Mouse (Mus musculus): ENCODE measurements around the gene Nprl2.

Gene Nprl2

DNA sequence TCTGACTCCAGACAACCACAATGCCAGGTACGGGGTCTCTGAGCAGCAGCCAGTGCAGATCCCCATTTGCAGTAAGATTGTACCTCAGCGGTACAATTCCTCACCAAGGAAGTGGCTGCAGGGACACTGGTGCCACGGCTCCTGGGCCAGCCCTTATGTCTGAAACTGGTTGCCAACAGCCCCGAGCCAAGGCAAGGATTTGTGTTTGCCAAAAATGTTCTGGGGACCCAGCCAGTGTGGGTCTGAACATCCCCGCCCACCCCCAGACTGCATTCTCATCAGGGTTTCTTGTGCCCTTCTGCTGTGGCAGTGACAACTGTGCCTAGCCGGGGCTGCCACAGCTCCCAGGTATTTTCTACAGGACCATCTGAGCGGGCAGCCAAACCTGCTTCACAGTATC, 3.8 kb upstream of the Nprl2 start:
- DNase-seq, result no peak

DNA sequence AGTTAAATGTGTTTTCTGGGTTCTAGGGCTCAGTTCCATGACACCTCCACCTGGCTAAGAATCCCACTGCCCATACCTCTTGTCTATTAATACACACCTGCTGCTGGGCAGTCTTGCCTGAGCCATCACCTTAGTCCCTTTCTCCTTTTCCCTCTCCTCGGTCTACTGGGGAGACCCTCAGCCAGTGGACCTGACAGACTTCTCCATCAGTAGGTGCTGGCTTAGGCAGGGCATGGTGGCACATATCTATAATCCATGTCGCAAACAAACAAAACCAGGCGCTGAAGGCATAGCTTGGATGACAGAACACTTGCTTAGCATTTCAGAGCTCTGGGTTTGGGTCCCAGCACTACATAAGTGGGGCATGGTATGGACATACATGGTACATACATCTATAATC, 3.3 kb upstream of the Nprl2 start:
- DNase-seq, result no peak

GRCm38 (mm10) chr9:107539940-107540339, 2.1 kb upstream of the Nprl2 start:
- DNase-seq, result no peak

DNA sequence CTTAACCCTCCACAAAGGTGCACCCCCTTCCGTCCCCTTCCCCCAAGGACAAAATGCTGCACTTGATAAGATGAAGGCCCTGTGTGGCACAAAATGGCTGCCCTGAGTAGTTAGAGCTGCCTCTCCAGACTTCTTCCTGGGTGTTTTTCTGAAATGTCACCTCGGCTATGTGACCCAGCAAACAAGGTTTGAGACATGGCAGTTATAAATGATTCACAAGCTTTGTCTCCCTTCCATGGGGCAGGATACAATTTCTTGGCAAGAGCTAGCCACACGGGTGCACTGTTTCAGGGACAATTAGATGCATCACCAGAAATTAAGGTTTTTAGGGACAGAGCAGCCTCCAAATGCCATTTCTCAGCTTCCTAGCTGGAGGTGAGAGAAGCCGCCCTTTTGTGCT, 1.6 kb upstream of the Nprl2 start:
- no peak for DNase-seq

DNA sequence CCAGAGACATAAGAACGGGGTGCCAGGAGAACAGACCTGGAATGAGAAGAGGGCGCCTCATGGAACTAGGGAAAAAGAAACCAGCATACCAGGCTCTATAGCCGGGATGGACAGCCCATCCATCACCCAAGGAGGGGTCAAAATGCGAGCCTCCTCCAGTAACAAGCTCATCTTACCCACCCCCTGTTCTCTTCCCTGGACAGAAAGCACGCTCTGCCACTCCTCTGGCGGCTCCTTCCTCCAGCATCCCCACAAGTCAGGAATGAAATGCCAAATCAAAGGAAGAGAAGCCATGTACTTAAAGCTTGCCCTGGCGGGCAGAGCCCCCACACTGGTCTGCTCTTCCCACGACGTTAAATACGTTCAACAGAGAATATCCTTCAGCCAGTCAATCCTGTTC, 1.0 kb upstream of the Nprl2 start:
- DNase-seq, result no peak

DNA sequence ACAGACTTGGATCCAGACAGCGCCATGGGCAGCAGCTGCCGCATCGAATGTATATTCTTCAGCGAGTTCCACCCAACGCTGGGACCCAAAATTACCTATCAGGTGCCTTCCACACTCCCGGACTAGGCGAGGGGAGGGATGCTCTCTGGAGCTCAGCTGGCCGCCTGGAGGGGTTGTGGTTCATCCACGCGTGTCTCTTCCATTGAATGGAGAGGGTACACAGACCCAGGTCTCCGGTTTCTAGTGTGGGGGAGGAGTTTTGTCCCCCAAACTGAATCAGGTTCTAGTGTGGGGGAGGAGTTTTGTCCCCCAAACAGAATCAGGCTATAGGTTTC, 293 bp downstream of the Nprl2 start:
- no peak for DNase-seq

GRCm38 (mm10) chr9:107542721-107543120, 695 bp downstream of the Nprl2 start:
- no peak for DNase-seq

DNA sequence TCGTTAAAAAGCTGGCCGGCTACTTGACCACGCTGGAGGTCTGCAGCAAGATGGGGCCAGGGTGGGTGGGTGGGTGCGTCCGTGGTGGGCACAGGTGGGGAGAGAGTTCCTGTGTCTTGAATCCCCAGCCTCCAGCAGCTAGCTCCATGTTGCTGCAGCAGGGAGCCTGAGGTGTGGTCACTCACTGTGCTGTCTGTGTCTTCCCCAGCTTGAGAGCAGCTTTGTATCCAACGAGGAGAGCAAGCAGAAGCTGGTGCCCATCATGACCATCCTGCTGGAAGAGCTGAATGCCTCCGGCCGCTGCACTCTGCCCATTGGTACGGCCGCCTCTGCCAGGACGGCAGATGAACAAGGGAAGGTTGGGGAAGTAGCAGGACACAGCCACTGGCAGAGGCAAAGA, 1.3 kb downstream of the Nprl2 start:
- DNase-seq, result no peak

GRCm38 (mm10) chr9:107544196-107544700, 2.2 kb downstream of the Nprl2 start:
- DNase-seq, result no peak

DNA sequence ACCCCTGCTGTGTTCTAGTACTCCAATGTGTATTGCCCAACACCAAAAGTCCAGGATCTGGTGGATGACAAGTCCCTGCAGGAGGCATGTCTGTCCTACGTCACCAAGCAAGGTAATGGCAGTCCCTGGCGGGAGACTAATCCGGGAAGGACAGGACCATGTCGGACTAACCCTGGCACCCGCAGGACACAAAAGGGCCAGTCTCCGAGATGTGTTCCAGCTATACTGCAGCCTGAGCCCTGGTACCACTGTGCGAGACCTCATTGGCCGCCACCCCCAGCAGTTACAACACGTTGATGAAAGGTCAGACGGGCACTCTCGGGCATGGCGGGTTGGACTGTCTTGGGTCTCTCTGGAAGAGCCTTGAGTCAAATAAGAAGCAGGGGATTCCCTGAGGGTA, 2.7 kb downstream of the Nprl2 start:
- DNase-seq, result no peak

- no peak for DNase-seq
These were observed 3.2 kb downstream of the Nprl2 start for GRCm38 (mm10) chr9:107545199-107545598.

DNA sequence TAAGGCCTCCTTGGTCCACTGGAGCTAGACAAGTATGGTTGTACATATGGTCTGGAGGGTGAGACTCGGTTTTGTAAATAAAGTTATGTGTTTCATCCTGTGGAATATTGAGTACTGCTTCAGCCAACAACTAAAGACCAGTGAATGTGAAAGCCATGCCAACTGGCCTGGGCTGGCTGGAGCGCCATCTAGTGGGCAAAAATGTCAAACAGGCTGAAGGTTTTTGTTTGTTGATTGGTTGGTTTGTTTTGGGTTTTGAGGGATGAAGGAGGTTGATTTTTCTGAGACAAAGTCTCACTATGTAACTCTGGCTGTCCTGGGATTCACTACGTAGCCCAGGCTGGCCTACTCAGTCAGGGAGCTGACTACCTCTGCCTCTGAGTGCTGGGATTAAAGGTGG, 3.6 kb downstream of the Nprl2 start:
- peak; percentile 78 for DNase-seq

- DNase-seq, result peak; percentile 89
These were observed 5.0 kb downstream of the Nprl2 start, which contains the start of gene Zmynd10 for GRCm38 (mm10) chr9:107547026-107547425. Gene Zmynd10, plus strand, starts transcription at chr9:107547298.

GRCm38 (mm10) chr9:107547957-107548356, 5.9 kb downstream of the Nprl2 start:
- no peak for DNase-seq

GRCm38 (mm10) chr9:107548820-107549219, 6.8 kb downstream of the Nprl2 start:
- DNase-seq, result no peak

- no peak for DNase-seq
These were observed 7.5 kb downstream of the Nprl2 start for GRCm38 (mm10) chr9:107549297-107550074.

GRCm38 (mm10) chr9:107550491-107551116, 8.6 kb downstream of the Nprl2 start:
- DNase-seq, result no peak

- DNase-seq, result peak; percentile 85
These were observed 9.3 kb downstream of the Nprl2 start, which contains the start of gene Rassf1 for GRCm38 (mm10) chr9:107551117-107551889. Gene Rassf1, plus strand, starts transcription at chr9:107551555.

GRCm38 (mm10) chr9:107551890-107552355, 9.9 kb downstream of the Nprl2 start:
- no peak for DNase-seq

DNA sequence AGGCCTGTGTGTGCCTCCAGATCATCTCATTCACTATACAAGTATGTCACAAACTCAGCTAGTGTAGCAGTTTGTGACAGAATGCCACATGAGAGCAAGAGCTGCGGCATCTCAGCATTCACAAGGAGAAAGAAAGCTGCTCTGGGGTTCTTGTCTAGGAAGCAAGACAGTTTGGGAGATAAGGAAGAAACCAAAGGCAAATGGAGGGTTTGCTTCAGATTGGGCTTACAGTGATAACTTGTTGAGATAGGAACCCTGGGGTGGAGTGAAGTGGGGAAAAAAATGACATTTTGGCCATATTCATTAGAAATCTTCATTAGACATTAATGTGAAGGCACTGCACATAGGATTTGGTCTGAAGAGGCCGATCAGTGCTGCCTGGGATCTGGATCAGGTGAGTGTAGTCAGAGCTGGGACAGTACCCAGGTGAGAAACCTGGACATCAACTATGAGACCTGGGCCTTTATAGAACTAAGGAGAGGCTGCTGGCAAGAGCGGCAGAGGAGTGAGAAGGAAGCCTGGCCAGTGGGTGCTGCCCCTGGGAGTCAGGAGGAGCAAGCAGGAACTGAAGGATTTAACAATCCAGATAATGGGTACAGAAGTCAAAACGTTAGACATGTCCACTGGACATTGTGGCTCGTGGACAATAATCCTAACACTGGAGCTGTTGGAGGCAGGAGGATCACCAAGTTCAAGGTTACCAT, 10.8 kb downstream of the Nprl2 start:
- no peak for DNase-seq

DNA sequence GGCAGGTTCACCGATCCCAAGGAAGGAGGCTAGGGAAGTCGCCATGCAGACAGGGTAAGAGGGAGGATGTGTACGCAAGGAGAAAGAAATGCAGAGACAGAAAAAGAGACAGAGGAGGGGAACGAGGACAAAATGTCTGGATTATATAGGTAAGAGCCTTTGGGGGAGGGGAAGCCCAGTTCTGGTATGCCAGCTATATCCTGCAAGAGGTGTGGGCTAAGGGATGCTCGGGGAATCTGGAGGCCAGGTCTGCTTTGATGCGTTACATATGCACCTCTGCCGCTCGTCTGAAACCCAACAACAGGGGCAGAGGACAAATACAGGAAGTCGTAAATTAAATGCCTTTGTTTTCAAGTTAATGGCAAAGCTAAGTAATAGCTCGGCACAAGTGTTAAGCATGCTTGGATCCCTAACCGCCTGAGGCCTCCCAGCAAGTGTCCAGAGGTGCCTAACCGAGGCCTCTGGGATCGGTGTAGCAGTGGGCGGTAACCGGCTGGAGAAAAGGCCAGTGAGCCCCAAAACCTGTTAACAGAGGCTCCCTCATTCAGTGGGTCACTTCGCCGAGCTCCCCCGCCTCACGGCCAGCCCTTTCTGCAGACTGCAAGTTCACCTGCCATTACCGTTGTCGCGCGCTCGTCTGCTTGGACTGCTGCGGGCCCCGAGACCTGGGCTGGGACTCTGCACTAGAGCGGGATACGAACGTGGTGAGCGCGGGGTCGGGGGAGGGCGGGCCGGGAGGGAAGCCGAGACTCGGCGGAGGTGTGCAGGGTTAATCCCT, 11.7 kb downstream of the Nprl2 start:
- no peak for DNase-seq

GRCm38 (mm10) chr9:107554319-107554825, 12.3 kb downstream of the Nprl2 start:
- peak; percentile 98 for DNase-seq
